Mouse (Mus musculus): ENCODE results near the gene Trappc4. TPM values are rescaled to one million over a fixed set of nuclear protein-coding genes. Genes with fewer than 3 reads are reported as not detected.

Gene Trappc4
- total and polyA plus RNA-seq, 3 experiments, result 28.2 to 36.2 (median 34.9) TPM

DNA sequence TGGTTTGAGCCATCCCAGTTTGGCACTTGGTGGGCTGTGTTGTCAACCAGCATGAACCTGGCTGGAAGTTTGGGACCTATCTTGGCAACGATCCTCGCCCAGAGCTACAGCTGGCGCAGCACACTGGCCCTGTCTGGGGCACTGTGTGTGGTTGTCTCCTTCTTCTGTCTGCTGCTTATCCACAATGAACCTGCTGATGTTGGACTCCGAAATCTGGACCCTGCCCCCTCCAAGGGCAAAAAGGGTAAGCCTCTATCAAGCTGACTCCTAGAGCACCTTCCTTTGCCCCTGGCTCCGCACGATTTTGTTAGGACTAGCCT lies 7.6 kb downstream of the Trappc4 start:
- Histone ChIP-seq H3K4me3 (no peak overlapping the region), H3K4me1 (ENCODE audit: control insufficient read depth, insufficient read depth, low read length) (peaks cover 8% of the 10 kb centered on the region), H3K27ac (peak overlapping the region; percentile 36; the same call in 1 of the 2 replicates), H3K9ac (ENCODE audit: low read depth, low read length) (no peak overlapping the region), H3K27me3 (ENCODE audit: control insufficient read depth, insufficient read depth, low read length) (no peaks in the 10 kb centered on the region), H3K36me3 (ENCODE audit: control insufficient read depth, insufficient read depth, low read length) (no peaks in the 10 kb centered on the region), H3K79me2 (replicated peaks; ENCODE audit: control insufficient read depth, insufficient read depth, low read length) (no peaks in the 10 kb centered on the region)
- intact Hi-C loops (cut with DNase I), result no loop called here
- TF ChIP-seq EP300 (IDR thresholded peaks at IDR 0.05; ENCODE audit: insufficient read depth, low read depth, low read length) (no peak), CTCF (IDR thresholded peaks at IDR 0.05) (no peak), POLR2A (IDR thresholded peaks at IDR 0.05; ENCODE audit: insufficient read depth, low read depth, low read length) (no peak)
- 71% methylated on average over 6 of the region's 6 CpGs for WGBS
- peak in 1 of 2 experiments; percentile 60 for DNase-seq

DNA sequence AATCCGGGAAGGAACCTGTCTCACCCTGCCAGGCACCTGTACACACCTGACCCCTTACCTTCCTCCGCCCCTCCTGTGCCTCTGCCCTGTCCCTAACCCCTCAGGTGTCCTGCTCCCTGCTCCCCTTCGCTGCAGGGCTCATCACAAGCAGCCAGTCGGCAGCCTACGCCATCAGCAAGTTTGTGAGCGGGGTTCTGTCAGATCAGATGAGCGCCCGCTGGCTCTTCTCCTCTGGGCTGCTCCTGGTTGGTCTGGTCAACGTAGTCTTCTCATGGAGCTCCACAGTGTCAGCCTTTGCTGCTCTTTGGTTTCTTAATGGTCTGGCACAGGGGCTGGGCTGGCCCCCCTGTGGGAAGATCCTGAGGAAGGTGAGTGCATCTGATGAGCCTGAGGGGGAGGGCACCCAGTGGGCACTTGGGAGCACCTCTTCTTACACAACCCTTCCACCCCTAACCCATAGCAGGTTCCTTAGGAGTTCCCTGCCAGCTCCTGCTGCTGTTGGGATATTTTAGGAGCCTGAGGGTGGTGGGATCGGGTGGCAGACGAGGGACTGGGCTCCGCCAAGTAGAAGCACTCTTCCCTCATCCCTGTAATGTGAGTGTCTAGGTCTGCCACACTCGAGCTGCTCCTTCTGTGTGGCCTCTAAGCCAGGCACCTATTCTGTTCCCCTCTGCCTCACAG lies 8.1 kb downstream of the Trappc4 start:
- Histone ChIP-seq H3K9ac (ENCODE audit: low read depth, low read length) (no peak overlapping the region), H3K36me3 (ENCODE audit: control insufficient read depth, insufficient read depth, low read length) (no peaks in the 10 kb centered on the region), H3K27ac (peak overlapping the region; percentile 36; the same call in 1 of the 2 replicates), H3K27me3 (ENCODE audit: control insufficient read depth, insufficient read depth, low read length) (no peaks in the 10 kb centered on the region), H3K4me1 (ENCODE audit: control insufficient read depth, insufficient read depth, low read length) (peaks cover 8% of the 10 kb centered on the region), H3K79me2 (replicated peaks; ENCODE audit: control insufficient read depth, insufficient read depth, low read length) (no peaks in the 10 kb centered on the region), H3K4me3 (no peak overlapping the region)
- no peak for DNase-seq
- 77% methylated on average over 13 of the region's 13 CpGs for WGBS
- intact Hi-C loops (cut with DNase I), result no loop called here
- TF ChIP-seq EP300 (IDR thresholded peaks at IDR 0.05; ENCODE audit: insufficient read depth, low read depth, low read length), result no peak
- no peak for TF ChIP-seq POLR2A (IDR thresholded peaks at IDR 0.05; ENCODE audit: insufficient read depth, low read depth, low read length)
- no peak for TF ChIP-seq CTCF (IDR thresholded peaks at IDR 0.05)

- H3K9ac ChIP-seq (ENCODE audit: low read depth, low read length), result no peak overlapping the region
- no peaks in the 10 kb centered on the region for H3K27me3 ChIP-seq (ENCODE audit: control insufficient read depth, insufficient read depth, low read length)
- no peak overlapping the region for H3K4me3 ChIP-seq
- no peaks in the 10 kb centered on the region for H3K79me2 ChIP-seq (replicated peaks; ENCODE audit: control insufficient read depth, insufficient read depth, low read length)
- H3K36me3 ChIP-seq (ENCODE audit: control insufficient read depth, insufficient read depth, low read length), result no peaks in the 10 kb centered on the region
- no peak overlapping the region for H3K27ac ChIP-seq
- TF ChIP-seq POLR2A (IDR thresholded peaks at IDR 0.05; ENCODE audit: insufficient read depth, low read depth, low read length) (no peak), EP300 (IDR thresholded peaks at IDR 0.05; ENCODE audit: insufficient read depth, low read depth, low read length) (no peak), CTCF (IDR thresholded peaks at IDR 0.05) (no peak)
- intact Hi-C loops (cut with DNase I), result no loop called here
- no peak for DNase-seq
- peaks cover 8% of the 10 kb centered on the region for H3K4me1 ChIP-seq (ENCODE audit: control insufficient read depth, insufficient read depth, low read length)
- WGBS, result 85% methylated on average over 9 of the region's 9 CpGs
Observed at GRCm38 (mm10) chr9:44398551-44398950, 8.8 kb downstream of the Trappc4 start.

DNA sequence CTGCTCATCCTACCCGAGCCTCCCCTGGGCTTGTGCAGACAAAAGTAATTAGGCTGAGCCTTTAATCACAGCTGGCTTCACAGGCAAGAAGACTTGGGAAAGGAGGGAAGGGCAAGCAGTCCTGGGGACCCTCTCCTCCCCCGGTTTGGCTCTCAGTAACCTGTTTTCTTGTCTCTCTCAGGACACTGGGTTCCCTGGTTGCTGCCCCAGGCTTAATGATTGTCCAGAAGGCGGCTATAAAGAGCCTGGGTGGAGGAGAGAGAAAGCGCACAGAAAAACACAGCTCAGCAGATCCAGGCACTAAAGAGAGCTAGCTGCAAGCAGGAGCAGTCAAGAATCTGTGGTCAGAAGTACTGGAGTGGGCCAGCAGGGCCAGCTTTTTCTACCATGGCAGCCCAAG lies 9.3 kb downstream of the Trappc4 start:
- no peaks in the 10 kb centered on the region for H3K79me2 ChIP-seq (replicated peaks; ENCODE audit: control insufficient read depth, insufficient read depth, low read length)
- peaks cover 8% of the 10 kb centered on the region for H3K4me1 ChIP-seq (ENCODE audit: control insufficient read depth, insufficient read depth, low read length)
- DNase-seq, result no peak
- intact Hi-C loops (cut with DNase I), result no loop called here
- 44% methylated on average over 4 of the region's 4 CpGs for WGBS
- TF ChIP-seq EP300 (IDR thresholded peaks at IDR 0.05; ENCODE audit: insufficient read depth, low read depth, low read length) (no peak), CTCF (IDR thresholded peaks at IDR 0.05) (no peak), POLR2A (IDR thresholded peaks at IDR 0.05; ENCODE audit: insufficient read depth, low read depth, low read length) (no peak)
- no peak overlapping the region for H3K9ac ChIP-seq (ENCODE audit: low read depth, low read length)
- no peaks in the 10 kb centered on the region for H3K27me3 ChIP-seq (ENCODE audit: control insufficient read depth, insufficient read depth, low read length)
- H3K27ac ChIP-seq, result no peak overlapping the region; the same call in 1 of the 2 replicates
- H3K4me3 ChIP-seq, result no peak overlapping the region
- H3K36me3 ChIP-seq (ENCODE audit: control insufficient read depth, insufficient read depth, low read length), result no peaks in the 10 kb centered on the region

DNA sequence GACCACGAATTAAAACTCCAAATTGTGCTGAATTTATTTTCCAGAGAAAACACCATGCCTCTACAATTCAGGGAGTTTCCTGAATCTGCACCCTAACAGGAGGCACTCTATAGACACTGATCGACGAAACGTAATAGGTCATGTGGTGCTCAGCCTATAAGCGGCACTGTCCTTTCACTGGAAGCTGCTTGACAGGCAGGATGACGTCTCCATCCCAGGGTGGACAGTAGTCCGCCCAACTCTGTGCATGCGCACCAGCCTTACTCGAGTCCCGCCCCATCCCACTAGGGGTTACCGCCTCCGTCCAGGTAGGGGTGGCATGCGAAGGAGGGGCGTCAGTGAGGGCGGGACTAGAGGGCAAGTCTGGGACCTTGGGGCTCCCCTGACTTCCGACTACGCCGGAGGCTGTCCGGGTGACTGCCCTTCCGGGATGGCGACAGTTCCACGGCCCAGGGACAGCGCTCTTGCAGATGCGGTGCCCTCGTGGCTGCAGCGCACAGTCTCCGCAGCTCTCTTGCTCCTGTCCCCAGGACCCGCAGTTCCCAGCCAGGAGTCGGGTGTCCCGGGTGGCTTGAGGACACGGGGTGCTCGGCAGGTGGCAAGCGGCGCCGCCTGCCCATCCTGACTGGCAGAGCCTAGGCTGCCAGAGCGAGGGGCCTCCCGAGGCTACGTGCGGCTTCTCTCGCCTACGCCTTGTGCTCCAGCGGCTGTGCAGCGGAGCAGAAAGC lies 10.6 kb downstream of the Trappc4 start, which contains the start of gene Slc37a4:
Gene Slc37a4 (plus strand): TSS at position 169 of the 728 bp plus-strand sequence.
- no peaks in the 10 kb centered on the region for H3K36me3 ChIP-seq (ENCODE audit: control insufficient read depth, insufficient read depth, low read length)
- DNase-seq, result peak; percentile 92 to 97
- peak within 1 kb of the TSS; percentile 77 for H3K9ac ChIP-seq (ENCODE audit: low read depth, low read length)
- no peaks in the 10 kb centered on the region for H3K27me3 ChIP-seq (ENCODE audit: control insufficient read depth, insufficient read depth, low read length)
- H3K4me1 ChIP-seq (ENCODE audit: control insufficient read depth, insufficient read depth, low read length), result peaks cover 8% of the 10 kb centered on the region
- TF ChIP-seq CTCF (IDR thresholded peaks at IDR 0.05) (peak; percentile 18), POLR2A (IDR thresholded peaks at IDR 0.05; ENCODE audit: insufficient read depth, low read depth, low read length) (peak; percentile 84), EP300 (IDR thresholded peaks at IDR 0.05; ENCODE audit: insufficient read depth, low read depth, low read length) (peak; percentile 71; the same call in 1 of the 2 replicates)
- no peaks in the 10 kb centered on the region for H3K79me2 ChIP-seq (replicated peaks; ENCODE audit: control insufficient read depth, insufficient read depth, low read length)
- H3K4me3 ChIP-seq, result peak within 1 kb of the TSS; percentile 58
- WGBS, result under 1% methylated on average over 43 of the region's 43 CpGs
- intact Hi-C loops (cut with DNase I), result no loop called here
- H3K27ac ChIP-seq, result peak within 1 kb of the TSS; percentile 96

GRCm38 (mm10) chr9:44391466-44391865 lies 15.9 kb downstream of the Trappc4 start:
- Histone ChIP-seq H3K27ac (no peak overlapping the region), H3K36me3 (ENCODE audit: control insufficient read depth, insufficient read depth, low read length) (no peaks in the 10 kb centered on the region), H3K79me2 (replicated peaks; ENCODE audit: control insufficient read depth, insufficient read depth, low read length) (no peaks in the 10 kb centered on the region), H3K27me3 (ENCODE audit: control insufficient read depth, insufficient read depth, low read length) (no peaks in the 10 kb centered on the region), H3K9ac (ENCODE audit: low read depth, low read length) (no peak overlapping the region), H3K4me1 (ENCODE audit: control insufficient read depth, insufficient read depth, low read length) (peaks cover 3% of the 10 kb centered on the region), H3K4me3 (no peak overlapping the region)
- intact Hi-C loops (cut with DNase I), result loop anchor here (2.0 to 5.0 kb wide), 3 partner anchors 99 to 265 kb away; no protein-coding TSS in a partner anchor
- WGBS, result 12% methylated on average over 4 of the region's 4 CpGs
- TF ChIP-seq CTCF (IDR thresholded peaks at IDR 0.05), result peak; percentile 92
- TF ChIP-seq POLR2A (IDR thresholded peaks at IDR 0.05; ENCODE audit: insufficient read depth, low read depth, low read length), result no peak
- no peak for TF ChIP-seq EP300 (IDR thresholded peaks at IDR 0.05; ENCODE audit: insufficient read depth, low read depth, low read length)
- DNase-seq, result peak; percentile 68 to 79
